Mouse (Mus musculus) small intestine, adult 2 months (tissue): Measurements from ENCODE around the gene Phf23.

Source experiments
- CTCF ChIP-seq: fragments of 200-500 bp; IDR thresholded peaks from 2 replicates; pipeline ENCODE4 v1.5.1; 2012; ENCODE audit warnings: low read depth, mild to moderate bottlenecking, control low read depth, inconsistent platforms, low read length, moderate library complexity, mixed read lengths; ENCODE audit not compliant: insufficient replicate concordance, insufficient read length; ENCODE audit errors: extremely low read depth
- POLR2A ChIP-seq: fragments of 200-500 bp; IDR thresholded peaks from 2 replicates; pipeline ENCODE4 v1.6.1; 2012; ENCODE audit warnings: low read depth, mild to moderate bottlenecking, control low read depth, inconsistent platforms, low read length, moderate library complexity

GRCm38 (mm10) chr11:70014051-70014450 lies 18.5 kb downstream of the Phf23 start:
- TF ChIP-seq POLR2A = no peak
- TF ChIP-seq CTCF = no peak
